Mouse (Mus musculus) spleen, adult 2 months (tissue): ENCODE data around the gene Trub2. TPM values are rescaled to one million over a fixed set of nuclear protein-coding genes. Genes with fewer than 3 reads are reported as not detected.

Experiments used
- DNase-seq, 2 experiments: peaks; one replicate each; pipeline versions ENCODE4 v3.0.0 to v3.0.0-alpha.2; 2012 to 2021; ENCODE audit warnings: low spot score in 2 of 2, low read depth in 1 of 2
- H3K27ac ChIP-seq: fragments of 200-500 bp; 2 replicates; pipeline ENCODE4 v1.5.1; 2012; ENCODE audit warnings: low read length, inconsistent platforms; ENCODE audit not compliant: insufficient read depth
- H3K27me3 ChIP-seq: fragments of 200-500 bp; 2 replicates; pipeline ENCODE4 v1.6.1; 2012; ENCODE audit warnings: mild to moderate bottlenecking, moderate library complexity, low read length, inconsistent platforms; ENCODE audit not compliant: control insufficient read depth, insufficient read depth
- H3K36me3 ChIP-seq: fragments of 200-500 bp; 2 replicates; pipeline ENCODE4 v1.6.1; 2012; ENCODE audit warnings: mild to moderate bottlenecking, low read length, inconsistent platforms; ENCODE audit not compliant: control insufficient read depth, insufficient read depth
- H3K4me1 ChIP-seq: fragments of 200-500 bp; 2 replicates; pipeline ENCODE4 v1.6.1; 2011; ENCODE audit warnings: inconsistent platforms; ENCODE audit not compliant: control insufficient read depth, insufficient read depth, insufficient read length
- H3K4me3 ChIP-seq: fragments of 200-500 bp; 2 replicates; pipeline ENCODE4 v1.5.1; 2011; ENCODE audit warnings: mild to moderate bottlenecking, inconsistent platforms; ENCODE audit not compliant: insufficient read depth, insufficient read length; ENCODE audit errors: extremely low read depth
- CTCF ChIP-seq: fragments of 200-500 bp; IDR thresholded peaks from 2 replicates; pipeline ENCODE4 v1.5.1; 2011; ENCODE audit warnings: mild to moderate bottlenecking, inconsistent platforms; ENCODE audit not compliant: insufficient read depth, insufficient read length, insufficient replicate concordance; ENCODE audit errors: extremely low read depth
- POLR2A ChIP-seq: fragments of 200-500 bp; IDR thresholded peaks from 2 replicates; pipeline ENCODE4 v1.6.1; 2011; ENCODE audit warnings: low read depth, low read length, inconsistent platforms
- WGBS: fragments of 180-500 bp; shearing (Covaris S2); methylation state at CpG from one replicate; pipeline ENCODE4 v1.1.7; 2018; 5-methylcytosine and 5-hydroxymethylcytosine counted together
- polyA plus RNA-seq: library from polyadenylated mRNA; depleted of rRNA; stranded (reverse); fragments of >200 nt; gene quantifications from 2 replicates; pipeline ENCODE4 v1.2.3, GENCODE M21; 2012

Gene Trub2
- polyA plus RNA-seq, 1 experiment, result 29.3 TPM

DNA sequence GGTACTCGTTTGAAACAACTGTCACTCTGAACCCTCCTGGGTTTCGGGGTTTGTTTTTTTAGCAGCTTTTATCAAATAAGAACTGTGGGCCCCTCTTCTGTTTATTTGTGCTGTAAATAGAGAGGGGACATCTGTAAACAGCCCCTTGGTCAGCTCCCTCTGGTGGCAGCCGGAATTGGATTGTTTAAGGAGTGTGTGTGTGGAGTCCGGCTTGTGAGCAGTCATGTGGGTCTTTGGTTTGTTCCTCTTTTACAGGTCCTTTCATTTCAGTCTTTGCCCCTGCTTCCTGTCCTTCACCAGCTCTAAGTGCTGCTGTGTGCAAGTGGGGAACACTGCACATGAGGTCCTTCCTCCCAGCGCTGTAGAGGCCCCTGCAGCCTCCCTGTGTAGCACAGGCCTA is 48.9 kb downstream of the Trub2 start:
- peaks cover 38% of the 10 kb centered on the region for H3K36me3 ChIP-seq
- no peaks in the 10 kb centered on the region for H3K27me3 ChIP-seq
- H3K27ac ChIP-seq, result peak overlapping the region; percentile 77
- H3K4me1 ChIP-seq, result peaks cover 4% of the 10 kb centered on the region; the same call in 1 of the 2 replicates
- DNase-seq, result peak; percentile 26 to 55
- TF ChIP-seq CTCF, result no peak
- TF ChIP-seq POLR2A, result no peak
- WGBS, result 18% methylated on average over 5 of the region's 5 CpGs
- no peak overlapping the region for H3K4me3 ChIP-seq

DNA sequence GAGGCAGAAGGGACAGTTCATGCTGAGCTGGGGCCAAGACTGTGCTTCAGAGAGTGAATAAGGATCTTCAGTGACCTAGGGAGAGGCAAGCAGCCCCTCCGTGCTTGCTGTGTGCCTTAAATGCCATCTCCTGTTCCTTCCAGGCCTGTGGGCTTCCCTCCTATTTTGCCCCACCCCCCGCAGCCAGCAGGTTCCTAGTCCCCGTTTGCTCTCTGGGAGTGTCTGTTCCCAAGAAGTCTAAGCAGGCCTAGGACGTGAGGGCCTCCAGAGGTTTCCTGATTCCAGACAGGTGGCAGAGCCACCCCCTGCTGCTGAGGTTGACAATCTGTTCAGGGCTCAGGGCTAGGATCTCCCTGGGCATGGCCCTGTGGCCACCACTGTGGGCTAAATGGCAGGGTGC is 49.5 kb downstream of the Trub2 start:
- no peaks in the 10 kb centered on the region for H3K27me3 ChIP-seq
- no peak overlapping the region for H3K4me3 ChIP-seq
- peaks cover 44% of the 10 kb centered on the region for H3K36me3 ChIP-seq
- H3K27ac ChIP-seq, result peak overlapping the region; percentile 70
- peaks cover 4% of the 10 kb centered on the region; the same call in 1 of the 2 replicates for H3K4me1 ChIP-seq
- TF ChIP-seq CTCF (no peak), POLR2A (no peak)
- 65% methylated on average over 4 of the region's 4 CpGs for WGBS
- DNase-seq, result no peak

DNA sequence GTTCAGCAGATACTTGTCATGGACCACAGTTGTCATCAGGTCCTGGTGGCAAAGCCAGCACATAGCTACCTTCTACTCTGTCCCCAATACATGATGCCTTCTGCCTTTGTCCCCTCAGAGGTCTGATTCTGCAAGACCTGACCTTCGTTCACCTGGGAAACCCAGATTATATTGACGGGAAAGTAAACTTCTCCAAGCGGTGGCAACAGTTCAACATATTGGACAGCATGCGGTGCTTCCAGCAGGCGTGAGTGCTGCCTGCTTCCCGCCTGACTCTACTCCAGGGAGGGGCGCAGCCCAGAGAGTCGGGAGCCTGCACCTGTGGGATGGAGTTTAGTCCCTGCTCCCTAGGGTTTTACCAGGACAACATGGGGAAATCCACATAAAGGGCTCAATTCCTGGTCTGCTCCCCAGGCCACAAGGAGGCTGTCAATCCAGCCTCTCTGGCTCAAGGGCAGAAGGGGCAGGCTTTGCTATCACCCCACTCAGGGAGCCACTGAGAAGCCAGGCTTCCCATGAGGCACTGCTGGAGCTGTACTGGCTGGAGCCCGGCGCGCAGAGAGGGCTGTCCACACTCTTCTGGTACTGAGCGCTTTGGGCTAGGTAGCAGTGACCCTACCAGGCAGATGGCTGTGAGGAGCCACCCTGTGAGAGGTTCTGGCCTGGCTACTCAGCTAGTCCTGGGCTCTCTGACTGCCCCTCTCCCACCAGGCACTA is 50.9 kb downstream of the Trub2 start:
- Histone ChIP-seq H3K36me3 (peaks cover 57% of the 10 kb centered on the region), H3K27me3 (no peaks in the 10 kb centered on the region), H3K27ac (no peak overlapping the region), H3K4me1 (peaks cover 4% of the 10 kb centered on the region; the same call in 1 of the 2 replicates), H3K4me3 (no peak overlapping the region)
- TF ChIP-seq POLR2A (no peak), CTCF (no peak)
- 95% methylated on average over 12 of the region's 12 CpGs for WGBS
- DNase-seq, result no peak

DNA sequence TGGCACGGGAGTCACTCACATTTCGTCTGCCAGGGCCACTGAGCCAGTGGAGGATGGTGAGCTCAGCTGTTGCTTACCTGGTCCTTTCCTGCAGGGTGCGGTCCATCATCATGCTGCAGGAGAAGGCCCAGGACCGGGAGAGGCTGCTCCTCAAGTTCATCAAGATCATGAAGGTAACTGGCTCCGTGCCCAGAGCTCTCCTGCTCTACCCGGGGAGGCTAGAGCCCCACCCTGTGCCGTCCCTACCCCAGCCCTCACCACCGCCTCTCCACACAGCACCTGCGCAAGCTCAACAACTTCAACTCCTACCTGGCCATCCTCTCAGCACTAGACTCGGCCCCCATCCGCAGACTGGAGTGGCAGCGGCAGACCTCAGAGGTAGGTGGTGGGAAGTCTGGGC is 52.6 kb downstream of the Trub2 start:
- 97% methylated on average over 12 of the region's 12 CpGs for WGBS

DNA sequence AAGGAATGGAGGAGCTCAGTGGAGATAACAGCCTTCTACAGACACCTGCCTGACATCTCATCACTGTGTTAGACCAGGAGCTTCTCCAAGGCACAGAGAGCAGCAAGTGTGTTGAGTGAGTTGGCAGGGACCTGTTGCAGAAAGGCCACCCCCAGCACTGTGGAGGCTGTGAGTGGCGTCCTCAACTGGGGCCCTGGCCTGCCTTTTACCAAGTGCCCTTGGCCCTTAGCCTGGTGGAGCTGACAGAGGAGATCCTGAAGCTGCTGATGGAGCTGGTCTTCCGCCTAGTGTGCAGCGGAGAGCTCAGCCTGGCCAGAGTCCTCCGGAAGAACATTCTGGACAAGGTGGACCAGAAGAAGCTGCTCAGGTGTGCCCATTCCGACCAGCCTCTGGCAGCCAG is 55.0 kb downstream of the Trub2 start:
- no peak for TF ChIP-seq CTCF
- no peak for TF ChIP-seq POLR2A
- Histone ChIP-seq H3K27me3 (no peaks in the 10 kb centered on the region), H3K4me1 (no peaks in the 10 kb centered on the region; the same call in 1 of the 2 replicates), H3K36me3 (peaks cover 70% of the 10 kb centered on the region), H3K27ac (no peak overlapping the region), H3K4me3 (no peak overlapping the region)
- WGBS, result 94% methylated on average over 5 of the region's 5 CpGs
- DNase-seq, result no peak

More for the DNA sequence above, 52.6 kb downstream of the Trub2 start:
- no peak for DNase-seq
- Histone ChIP-seq H3K36me3 (peaks cover 64% of the 10 kb centered on the region), H3K27me3 (no peaks in the 10 kb centered on the region), H3K4me1 (peaks cover 4% of the 10 kb centered on the region; the same call in 1 of the 2 replicates), H3K27ac (no peak overlapping the region), H3K4me3 (no peak overlapping the region)
- TF ChIP-seq CTCF (no peak), POLR2A (no peak)

DNA sequence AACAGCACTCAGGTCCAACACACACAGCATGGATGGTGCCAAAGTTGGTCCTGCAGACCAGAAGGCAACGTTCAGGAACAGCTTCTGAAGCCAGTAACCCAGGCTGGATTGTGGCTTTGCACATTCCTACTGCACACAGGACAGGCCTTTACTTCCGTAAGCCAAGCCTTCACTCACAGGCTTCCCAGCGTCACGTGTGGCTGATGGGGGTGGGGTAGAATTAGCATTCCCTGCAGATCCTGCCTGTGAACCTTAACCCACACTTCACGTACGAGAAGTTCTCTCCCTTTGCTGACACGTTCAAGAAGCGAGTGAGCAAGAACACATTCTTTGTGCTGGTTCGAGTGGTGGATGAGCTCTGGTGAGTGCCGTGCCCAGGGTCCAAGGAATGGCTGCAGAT is 55.7 kb downstream of the Trub2 start:
- DNase-seq, result no peak
- H3K27ac ChIP-seq, result no peak overlapping the region
- H3K4me1 ChIP-seq, result no peaks in the 10 kb centered on the region
- no peak overlapping the region for H3K4me3 ChIP-seq
- no peaks in the 10 kb centered on the region for H3K27me3 ChIP-seq
- peaks cover 67% of the 10 kb centered on the region for H3K36me3 ChIP-seq
- no peak for TF ChIP-seq CTCF
- no peak for TF ChIP-seq POLR2A
- WGBS, result 96% methylated on average over 10 of the region's 10 CpGs

DNA sequence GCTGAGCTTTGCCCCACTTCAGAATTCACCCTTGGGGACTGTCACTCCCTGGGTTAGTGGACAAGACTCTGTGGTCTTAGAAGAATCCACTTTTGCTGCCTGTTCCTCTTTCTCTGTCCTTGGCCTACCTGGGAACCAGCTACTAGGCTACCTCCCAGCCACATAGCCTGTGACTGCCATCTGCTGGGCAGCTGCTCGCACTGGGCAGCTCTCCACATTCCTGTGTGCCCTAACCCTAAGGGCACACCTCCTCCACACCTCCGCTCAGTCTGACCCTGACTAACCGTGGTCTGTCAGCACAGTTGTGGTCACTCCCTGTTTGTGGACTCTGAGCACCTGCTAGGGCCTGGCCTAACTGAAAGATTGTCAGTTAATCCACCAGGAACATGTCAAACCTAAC is 56.8 kb downstream of the Trub2 start:
- Histone ChIP-seq H3K27ac (no peak overlapping the region), H3K4me3 (no peak overlapping the region), H3K27me3 (no peaks in the 10 kb centered on the region), H3K36me3 (peaks cover 63% of the 10 kb centered on the region), H3K4me1 (no peaks in the 10 kb centered on the region)
- TF ChIP-seq CTCF (peak; percentile 55; the same call in 1 of the 2 replicates), POLR2A (no peak)
- WGBS, result 54% methylated on average over 3 of the region's 3 CpGs
- peak in 1 of 2 experiments; percentile 55 for DNase-seq
